Mouse (Mus musculus) limb, embryonic 14.5 days (tissue): ENCODE measurements around the gene Hormad2. TPM values are rescaled to one million over a fixed set of nuclear protein-coding genes. Genes with fewer than 3 reads are reported as not detected.

Experiments used
- ATAC-seq: fragments of 200-750 bp; cut with Nextera tagmentation; 2 replicates; pipeline ENCODE4 v1.8.0; 2017; ENCODE audit warnings: low read depth, moderate number of reproducible peaks, moderate TSS enrichment; ENCODE audit not compliant: low FRiP score
- DNase-seq: peaks from one replicate; pipeline ENCODE4 v3.0.0-alpha.2; 2015; ENCODE audit warnings: low spot score
- H3K27ac ChIP-seq: fragments of 300-500 bp; sonication (generic); replicated peaks from 2 replicates; pipeline ENCODE4 v1.5.1; 2014; ENCODE audit warnings: low read depth, mild to moderate bottlenecking, low read length, moderate library complexity, mixed read lengths
- H3K27me3 ChIP-seq: fragments of 300-500 bp; sonication (generic); 2 replicates; pipeline ENCODE4 v1.6.1; 2014; ENCODE audit warnings: low read length, mixed read lengths; ENCODE audit not compliant: control insufficient read depth, insufficient read depth
- H3K36me3 ChIP-seq: fragments of 300-500 bp; sonication (generic); 2 replicates; pipeline ENCODE4 v1.6.1; 2014; ENCODE audit warnings: mild to moderate bottlenecking, low read length, moderate library complexity, mixed read lengths; ENCODE audit not compliant: control insufficient read depth, insufficient read depth
- H3K4me1 ChIP-seq: fragments of 300-500 bp; sonication (generic); 2 replicates; pipeline ENCODE4 v1.6.1; 2014; ENCODE audit warnings: antibody characterized with exemption, low read length, mixed read lengths; ENCODE audit not compliant: control insufficient read depth, insufficient read depth
- H3K4me2 ChIP-seq: fragments of 300-500 bp; sonication (generic); replicated peaks from 2 replicates; pipeline ENCODE4 v1.6.1; 2014; ENCODE audit warnings: low read depth, mild to moderate bottlenecking, low read length, moderate library complexity; ENCODE audit not compliant: severe bottlenecking
- H3K4me3 ChIP-seq: fragments of 300-500 bp; sonication (generic); replicated peaks from 2 replicates; pipeline ENCODE4 v1.5.1; 2014; ENCODE audit warnings: low read length
- H3K9ac ChIP-seq: fragments of 300-500 bp; sonication (generic); 2 replicates; pipeline ENCODE4 v1.6.1; 2014; ENCODE audit warnings: mild to moderate bottlenecking, low read depth, low read length, moderate library complexity; ENCODE audit not compliant: severe bottlenecking
- H3K9me3 ChIP-seq: fragments of 300-500 bp; sonication (generic); 2 replicates; pipeline ENCODE4 v1.6.1; 2016; ENCODE audit warnings: low read length; ENCODE audit not compliant: control insufficient read depth
- POLR2A ChIP-seq: fragments of 200-500 bp; IDR thresholded peaks from 2 replicates; pipeline ENCODE4 v1.8.0; 2012; ENCODE audit warnings: inconsistent platforms, mild to moderate bottlenecking, moderate library complexity, borderline replicate concordance; ENCODE audit not compliant: insufficient read depth, insufficient read length; ENCODE audit errors: extremely low read depth
- WGBS: fragments of 180-500 bp; shearing (Covaris S2); extraction: QIAGEN DNeasy Blood & Tissue Kit; methylation state at CpG from one replicate; pipeline ENCODE4 v1.1.7; 2014; 5-methylcytosine and 5-hydroxymethylcytosine counted together
- polyA plus RNA-seq, 2 experiments: library from polyadenylated mRNA; depleted of rRNA in 1 of 2; stranded (reverse) in 1 of 2; unstranded in 1 of 2; fragments of >200 nt; fragmentation: Nextera tagmentation in 1 of 2; extraction: Ambion mirVana in 1 of 2; gene quantifications; 2 replicates each; pipeline versions ENCODE4 v1.2.1 to v1.2.3; 2012 to 2014

Hormad2 gene
- polyA plus RNA-seq, 2 experiments: 0.23 to 0.25 TPM

GRCm38 (mm10) chr11:4342027-4342426 is 98.9 kb downstream of the Hormad2 start:
- TF ChIP-seq POLR2A: no peak
- H3K27me3 ChIP-seq: no peaks in the 10 kb centered on the region
- no peaks in the 10 kb centered on the region for H3K9me3 ChIP-seq
- ATAC-seq (no peak), DNase-seq (no peak)
- no peak overlapping the region for H3K9ac ChIP-seq
- H3K4me1 ChIP-seq: no peaks in the 10 kb centered on the region
- no peaks in the 10 kb centered on the region for H3K36me3 ChIP-seq
- H3K4me3 ChIP-seq: no peak overlapping the region
- 36% methylated on average over 7 of the region's 7 CpGs for WGBS
- H3K27ac ChIP-seq: no peak overlapping the region
- no peak overlapping the region for H3K4me2 ChIP-seq

- 89% methylated on average over 9 of the region's 9 CpGs for WGBS
- Histone ChIP-seq H3K9me3 (no peaks in the 10 kb centered on the region), H3K27ac (no peak overlapping the region), H3K9ac (no peak overlapping the region), H3K4me3 (no peak overlapping the region), H3K36me3 (no peaks in the 10 kb centered on the region), H3K4me1 (no peaks in the 10 kb centered on the region), H3K27me3 (no peaks in the 10 kb centered on the region), H3K4me2 (no peak overlapping the region)
- TF ChIP-seq POLR2A: no peak
- DNase-seq (no peak), ATAC-seq (no peak)
Measured at GRCm38 (mm10) chr11:4340109-4340779, 100.7 kb downstream of the Hormad2 start.

GRCm38 (mm10) chr11:4339275-4339674 is 101.6 kb downstream of the Hormad2 start:
- no peaks in the 10 kb centered on the region for H3K9me3 ChIP-seq
- 100% methylated on average over 1 of the region's 1 CpGs for WGBS
- H3K4me3 ChIP-seq: no peak overlapping the region
- no peak for ATAC-seq
- H3K36me3 ChIP-seq: no peaks in the 10 kb centered on the region
- no peaks in the 10 kb centered on the region for H3K27me3 ChIP-seq
- no peak overlapping the region for H3K9ac ChIP-seq
- H3K4me2 ChIP-seq: no peak overlapping the region
- H3K4me1 ChIP-seq: no peaks in the 10 kb centered on the region
- no peak for TF ChIP-seq POLR2A
- H3K27ac ChIP-seq: no peak overlapping the region
- DNase-seq: no peak

- H3K4me1 ChIP-seq: no peaks in the 10 kb centered on the region
- H3K9me3 ChIP-seq: no peaks in the 10 kb centered on the region
- no peak overlapping the region for H3K9ac ChIP-seq
- no peak overlapping the region for H3K27ac ChIP-seq
- DNase-seq (no peak), ATAC-seq (no peak)
- no peak overlapping the region for H3K4me3 ChIP-seq
- no peak for TF ChIP-seq POLR2A
- no peaks in the 10 kb centered on the region for H3K27me3 ChIP-seq
- H3K4me2 ChIP-seq: no peak overlapping the region
- no peaks in the 10 kb centered on the region for H3K36me3 ChIP-seq
- 76% methylated on average over 8 of the region's 8 CpGs for WGBS
Measured at GRCm38 (mm10) chr11:4336693-4337283, 104.1 kb downstream of the Hormad2 start.

GRCm38 (mm10) chr11:4335810-4336692 is 104.9 kb downstream of the Hormad2 start:
- no peak for TF ChIP-seq POLR2A
- Histone ChIP-seq H3K9ac (no peak overlapping the region), H3K36me3 (no peaks in the 10 kb centered on the region), H3K4me3 (no peak overlapping the region), H3K27me3 (no peaks in the 10 kb centered on the region), H3K27ac (no peak overlapping the region), H3K4me2 (no peak overlapping the region), H3K4me1 (no peaks in the 10 kb centered on the region), H3K9me3 (no peaks in the 10 kb centered on the region)
- WGBS: 58% methylated on average over 10 of the region's 10 CpGs
- ATAC-seq (no peak), DNase-seq (no peak)
